Mouse (Mus musculus): ENCODE results near the gene Maml1. TPM values are rescaled to one million over a fixed set of nuclear protein-coding genes. Genes with fewer than 3 reads are reported as not detected.

Gene Maml1
- total RNA-seq, 1 experiment = 7.6 TPM

DNA sequence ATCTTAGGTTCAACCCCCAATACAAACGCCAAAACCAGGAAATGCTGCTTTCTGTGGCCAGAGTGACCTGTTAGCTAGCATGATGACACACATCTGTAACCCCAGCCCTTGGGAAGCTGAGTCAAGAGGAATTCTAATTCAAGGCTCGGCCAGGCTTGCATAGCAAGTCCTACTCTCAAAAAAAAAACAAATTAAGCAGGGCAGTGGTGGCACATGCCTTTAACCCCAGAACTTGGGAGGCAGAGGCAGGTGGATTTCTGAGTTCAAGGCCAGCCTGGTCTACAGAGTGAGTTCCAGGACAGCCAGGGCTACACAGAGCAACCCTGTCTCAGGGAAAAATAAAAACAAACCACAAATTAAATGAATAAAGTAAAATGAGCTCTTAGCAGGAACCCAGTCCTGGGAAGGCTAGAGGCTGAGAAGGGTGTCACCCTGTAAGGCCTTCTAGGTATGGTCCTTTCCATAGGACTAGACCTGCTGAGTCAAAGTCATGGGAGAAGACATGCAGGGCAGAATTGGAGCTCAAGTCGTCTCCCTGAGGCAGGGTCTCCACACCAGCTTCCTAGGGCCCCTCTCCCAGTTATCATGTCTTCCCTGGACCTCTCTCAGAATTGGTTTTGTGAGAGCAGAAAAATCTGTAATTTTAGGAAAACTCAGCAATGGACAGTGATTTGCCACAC lies 79.9 kb downstream of the Maml1 start:
- DNase-seq (ENCODE audit: low read depth, low spot score) = no peak
- peaks cover 15% of the 10 kb centered on the region for H3K36me3 ChIP-seq (ENCODE audit: control insufficient read depth, insufficient read depth, low read length, poor library complexity, severe bottlenecking)
- H3K9ac ChIP-seq (ENCODE audit: insufficient read depth, low read depth, low read length, poor library complexity, severe bottlenecking) = no peak overlapping the region; the same call in 1 of the 2 replicates
- in situ Hi-C loops (cut with MboI; ENCODE audit: low sequenced_read_pairs in 2 of 2, unreplicated experiment in 2 of 2) = no loop called here
- no peak overlapping the region for H3K4me3 ChIP-seq (ENCODE audit: insufficient read depth in 1 of 2, low read depth in 1 of 2, low read length in 2 of 2, poor library complexity in 1 of 2, severe bottlenecking in 1 of 2)
- TF ChIP-seq CHD2 (IDR thresholded peaks at IDR 0.05; ENCODE audit: low read depth, low read length) = no peak
- no peak for TF ChIP-seq HCFC1 (IDR thresholded peaks at IDR 0.05; ENCODE audit: borderline replicate concordance, insufficient read depth, low read length)
- TF ChIP-seq ZC3H11A (IDR thresholded peaks at IDR 0.05; ENCODE audit: borderline replicate concordance, low read depth, low read length) = no peak
- TF ChIP-seq MAFK (IDR thresholded peaks at IDR 0.05; ENCODE audit: insufficient read depth, low read depth, low read length) = no peak
- TF ChIP-seq ZNF384 (IDR thresholded peaks at IDR 0.05; ENCODE audit: low read depth, low read length) = no peak
- H3K27ac ChIP-seq (ENCODE audit: insufficient read depth, low read depth, low read length, poor library complexity, severe bottlenecking) = peak overlapping the region; percentile 59; the same call in 1 of the 2 replicates
- peaks cover 13 to 37% of the 10 kb centered on the region in 2 experiments for H3K4me1 ChIP-seq (ENCODE audit: control insufficient read depth in 2 of 2, insufficient read depth in 2 of 2, low read length in 2 of 2, poor library complexity in 1 of 2)
- no peaks in the 10 kb centered on the region for H3K9me3 ChIP-seq (ENCODE audit: control insufficient read depth, insufficient read depth, low read depth, low read length)

DNA sequence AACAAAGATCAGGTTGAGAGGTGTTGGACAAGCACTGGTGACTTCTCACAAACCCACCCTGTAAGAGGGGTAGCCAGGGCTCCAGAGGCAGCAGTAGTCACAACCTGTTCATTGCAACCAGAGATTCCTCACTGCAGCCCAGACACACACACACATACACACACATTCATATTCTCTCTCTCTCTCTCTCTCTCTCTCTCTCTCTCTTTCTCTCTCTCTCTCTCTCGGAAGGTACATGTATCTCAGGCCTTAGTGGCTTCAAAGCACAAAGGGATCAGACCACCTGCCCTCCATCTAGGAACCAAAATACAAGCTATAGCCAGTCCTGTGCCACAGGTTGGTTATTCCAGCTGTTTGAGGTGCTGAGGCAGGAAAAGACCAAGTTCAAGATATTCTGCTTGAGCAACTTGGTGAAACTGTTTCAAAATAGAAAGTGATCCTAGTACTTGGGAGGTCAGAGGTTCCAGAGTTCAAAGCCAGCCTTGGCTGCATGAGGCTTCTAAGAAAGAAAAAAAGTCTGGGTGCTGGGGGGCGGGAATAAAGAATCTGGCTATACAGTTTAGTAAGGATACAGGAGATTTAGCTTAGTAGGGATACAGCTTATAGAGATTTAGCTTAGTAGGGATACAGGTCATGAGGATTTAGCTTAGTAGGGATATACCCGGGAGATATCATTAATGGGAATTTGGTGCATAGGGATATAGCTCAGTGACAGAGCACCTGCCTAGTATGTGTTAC lies 80.6 kb downstream of the Maml1 start:
- no peaks in the 10 kb centered on the region for H3K9me3 ChIP-seq (ENCODE audit: control insufficient read depth, insufficient read depth, low read depth, low read length)
- no peak for DNase-seq (ENCODE audit: low read depth, low spot score)
- peak overlapping the region; percentile 49 for H3K9ac ChIP-seq (ENCODE audit: insufficient read depth, low read depth, low read length, poor library complexity, severe bottlenecking)
- H3K4me3 ChIP-seq (ENCODE audit: insufficient read depth in 1 of 2, low read depth in 1 of 2, low read length in 2 of 2, poor library complexity in 1 of 2, severe bottlenecking in 1 of 2) = peak overlapping the region; percentile 90 to 92; a peak in 2 of 4 replicates
- H3K4me1 ChIP-seq (ENCODE audit: control insufficient read depth in 2 of 2, insufficient read depth in 2 of 2, low read length in 2 of 2, poor library complexity in 1 of 2) = peaks cover 11 to 31% of the 10 kb centered on the region in 2 experiments
- peak overlapping the region; percentile 32; the same call in 1 of the 2 replicates for H3K27ac ChIP-seq (ENCODE audit: insufficient read depth, low read depth, low read length, poor library complexity, severe bottlenecking)
- in situ Hi-C loops (cut with MboI; ENCODE audit: low sequenced_read_pairs in 2 of 2, unreplicated experiment in 2 of 2) = no loop called here
- H3K36me3 ChIP-seq (ENCODE audit: control insufficient read depth, insufficient read depth, low read length, poor library complexity, severe bottlenecking) = peaks cover 22% of the 10 kb centered on the region
- TF ChIP-seq MAFK (IDR thresholded peaks at IDR 0.05; ENCODE audit: insufficient read depth, low read depth, low read length) (no peak), ZNF384 (IDR thresholded peaks at IDR 0.05; ENCODE audit: low read depth, low read length) (no peak), ZC3H11A (IDR thresholded peaks at IDR 0.05; ENCODE audit: borderline replicate concordance, low read depth, low read length) (no peak), HCFC1 (IDR thresholded peaks at IDR 0.05; ENCODE audit: borderline replicate concordance, insufficient read depth, low read length) (no peak), CHD2 (IDR thresholded peaks at IDR 0.05; ENCODE audit: low read depth, low read length) (no peak)

DNA sequence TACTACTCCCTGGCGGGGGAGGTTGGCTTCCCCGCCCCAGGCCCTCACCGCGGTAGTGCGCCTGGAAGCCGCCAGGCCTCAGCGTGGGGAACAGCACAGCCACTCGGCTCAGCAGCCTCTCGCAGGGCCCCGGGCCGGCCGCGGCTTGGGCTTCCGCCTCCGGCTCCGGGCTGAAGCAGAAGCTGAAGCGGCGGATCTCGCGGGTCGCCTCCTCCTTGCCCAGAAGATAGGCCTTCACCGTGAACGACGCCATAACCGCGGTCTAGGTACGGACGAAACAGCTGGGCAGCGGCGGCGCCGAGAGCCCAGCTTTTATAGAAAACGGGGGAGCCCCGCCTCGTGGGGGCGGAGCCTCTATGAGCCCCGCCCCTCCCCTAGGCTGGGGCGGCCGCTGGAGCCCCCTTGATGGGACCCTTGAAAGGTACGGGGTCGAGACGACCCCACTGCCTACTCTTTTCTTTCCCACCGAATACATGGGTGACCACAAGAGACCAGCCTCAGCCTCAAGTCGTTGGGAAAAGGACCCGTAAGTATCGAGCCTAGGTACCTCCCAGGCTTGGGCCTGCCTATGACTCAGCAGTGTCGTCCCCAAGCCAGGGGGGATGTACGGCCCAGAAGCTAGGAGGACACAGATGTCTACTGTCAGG lies 81.5 kb downstream of the Maml1 start, which contains the start of the genes Sqstm1 and Mgat4b:
Gene Sqstm1 (minus strand): TSS at position 323 of the 647 bp plus-strand sequence.
Gene Mgat4b (plus strand): TSS at position 386 of the 647 bp plus-strand sequence.
- no peak for DNase-seq (ENCODE audit: low read depth, low spot score)
- Histone ChIP-seq H3K36me3 (ENCODE audit: control insufficient read depth, insufficient read depth, low read length, poor library complexity, severe bottlenecking) (peaks cover 29% of the 10 kb centered on the region), H3K9me3 (ENCODE audit: control insufficient read depth, insufficient read depth, low read depth, low read length) (no peaks in the 10 kb centered on the region), H3K9ac (ENCODE audit: insufficient read depth, low read depth, low read length, poor library complexity, severe bottlenecking) (peak within 1 kb of the TSS; percentile 86), H3K27ac (ENCODE audit: insufficient read depth, low read depth, low read length, poor library complexity, severe bottlenecking) (peak within 1 kb of the TSS; percentile 81; the same call in 1 of the 2 replicates), H3K4me3 (ENCODE audit: insufficient read depth in 1 of 2, low read depth in 1 of 2, low read length in 2 of 2, poor library complexity in 1 of 2, severe bottlenecking in 1 of 2) (peak within 1 kb of the TSS; percentile 90 to 92), H3K4me1 (ENCODE audit: control insufficient read depth in 2 of 2, insufficient read depth in 2 of 2, low read length in 2 of 2, poor library complexity in 1 of 2) (peaks cover 7 to 27% of the 10 kb centered on the region in 2 experiments; a peak in 3 of 4 replicates)
- in situ Hi-C loops (cut with MboI; ENCODE audit: low sequenced_read_pairs in 2 of 2, unreplicated experiment in 2 of 2) = no loop called here
- TF ChIP-seq ZNF384 (IDR thresholded peaks at IDR 0.05; ENCODE audit: low read depth, low read length) (no peak), ZC3H11A (IDR thresholded peaks at IDR 0.05; ENCODE audit: borderline replicate concordance, low read depth, low read length) (no peak), MAFK (IDR thresholded peaks at IDR 0.05; ENCODE audit: insufficient read depth, low read depth, low read length) (peak; percentile 94)

DNA sequence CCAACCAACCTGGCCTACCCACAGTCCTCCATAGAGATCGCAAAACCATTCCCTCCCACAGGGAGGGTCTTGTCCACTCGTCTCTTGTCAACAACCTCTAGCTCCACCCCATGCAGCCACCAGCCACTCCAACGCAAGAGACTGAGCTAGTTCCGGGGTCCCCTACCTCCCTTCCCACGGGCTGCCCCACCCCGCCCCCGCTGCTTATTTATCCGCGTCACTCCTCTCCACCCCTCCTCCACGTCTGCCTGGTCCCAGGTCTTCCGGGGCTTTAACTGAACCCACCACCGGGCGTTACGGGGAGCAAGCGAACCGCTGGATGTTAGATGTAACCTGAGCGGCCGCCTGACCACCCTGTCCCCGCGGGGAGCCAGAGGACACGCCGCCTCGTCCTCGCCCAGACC lies 82.0 kb downstream of the Maml1 start:
- peak; percentile 75 for DNase-seq (ENCODE audit: low read depth, low spot score)

More for the DNA sequence above, 82.0 kb downstream of the Maml1 start:
- no peak for TF ChIP-seq CHD2 (IDR thresholded peaks at IDR 0.05; ENCODE audit: low read depth, low read length)
- TF ChIP-seq ZC3H11A (IDR thresholded peaks at IDR 0.05; ENCODE audit: borderline replicate concordance, low read depth, low read length) = no peak
- TF ChIP-seq MAFK (IDR thresholded peaks at IDR 0.05; ENCODE audit: insufficient read depth, low read depth, low read length) = no peak
- TF ChIP-seq HCFC1 (IDR thresholded peaks at IDR 0.05; ENCODE audit: borderline replicate concordance, insufficient read depth, low read length) = no peak
- no peak for TF ChIP-seq ZNF384 (IDR thresholded peaks at IDR 0.05; ENCODE audit: low read depth, low read length)
- H3K36me3 ChIP-seq (ENCODE audit: control insufficient read depth, insufficient read depth, low read length, poor library complexity, severe bottlenecking) = peaks cover 34% of the 10 kb centered on the region
- peak overlapping the region; percentile 86 for H3K9ac ChIP-seq (ENCODE audit: insufficient read depth, low read depth, low read length, poor library complexity, severe bottlenecking)
- peak overlapping the region; percentile 81; the same call in 1 of the 2 replicates for H3K27ac ChIP-seq (ENCODE audit: insufficient read depth, low read depth, low read length, poor library complexity, severe bottlenecking)
- no peaks in the 10 kb centered on the region for H3K9me3 ChIP-seq (ENCODE audit: control insufficient read depth, insufficient read depth, low read depth, low read length)
- H3K4me3 ChIP-seq (ENCODE audit: insufficient read depth in 1 of 2, low read depth in 1 of 2, low read length in 2 of 2, poor library complexity in 1 of 2, severe bottlenecking in 1 of 2) = peak overlapping the region; percentile 90 to 92
- peaks cover 5 to 23% of the 10 kb centered on the region in 2 experiments; a peak in 2 of 4 replicates for H3K4me1 ChIP-seq (ENCODE audit: control insufficient read depth in 2 of 2, insufficient read depth in 2 of 2, low read length in 2 of 2, poor library complexity in 1 of 2)
- in situ Hi-C loops (cut with MboI; ENCODE audit: low sequenced_read_pairs in 2 of 2, unreplicated experiment in 2 of 2) = no loop called here

Measured in ES-E14 (cell line).